Mouse (Mus musculus): ENCODE results near the gene Ccdc51. TPM values are rescaled to one million over a fixed set of nuclear protein-coding genes. Genes with fewer than 3 reads are reported as not detected.

The Ccdc51 gene
- polyA plus RNA-seq, 1 experiment, result 1.6 TPM

DNA sequence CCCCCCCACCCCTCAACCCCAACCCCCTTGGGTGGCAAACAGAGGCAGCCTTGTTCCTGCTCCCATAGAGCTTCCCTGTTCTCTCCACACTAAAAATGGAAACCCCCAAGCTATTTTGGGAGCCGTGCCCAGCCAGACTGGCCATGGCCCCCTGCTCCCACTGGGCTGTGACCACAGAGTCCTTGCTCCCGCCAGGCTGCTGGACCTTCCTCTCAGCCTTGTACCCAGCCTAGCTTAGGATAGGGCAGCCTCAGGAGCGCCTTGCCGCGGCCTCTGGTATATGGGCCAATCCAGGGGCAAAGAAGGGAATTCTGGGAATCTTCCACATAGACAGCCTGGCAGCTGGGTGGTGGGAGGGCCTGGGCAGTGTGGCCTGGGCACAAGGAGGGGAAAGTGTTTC, 15.5 kb downstream of the Ccdc51 start:
- Histone ChIP-seq H3K4me3 (ENCODE audit: control insufficient read depth, low read depth, low read length) (no peak overlapping the region), H3K36me3 (ENCODE audit: control insufficient read depth, insufficient read depth, low read length) (no peaks in the 10 kb centered on the region)

GRCm38 (mm10) chr9:109098366-109098765, 16.1 kb downstream of the Ccdc51 start:
- H3K4me3 ChIP-seq (ENCODE audit: control insufficient read depth, low read depth, low read length), result no peak overlapping the region
- peaks cover 17% of the 10 kb centered on the region for H3K4me1 ChIP-seq (ENCODE audit: control insufficient read depth, insufficient read depth, low read length)
- no peaks in the 10 kb centered on the region for H3K27me3 ChIP-seq (ENCODE audit: control insufficient read depth, insufficient read depth, low read length)
- H3K27ac ChIP-seq (ENCODE audit: control insufficient read depth, insufficient read depth, low read depth, low read length), result no peak overlapping the region
- H3K36me3 ChIP-seq (ENCODE audit: control insufficient read depth, insufficient read depth, low read length), result no peaks in the 10 kb centered on the region
- TF ChIP-seq CTCF (IDR thresholded peaks at IDR 0.05; ENCODE audit: control insufficient read depth, insufficient read depth, insufficient replicate concordance, low read depth, low read length), result no peak
- no peak for TF ChIP-seq POLR2A (IDR thresholded peaks at IDR 0.05; ENCODE audit: control insufficient read depth, low read depth, low read length)

More for the DNA sequence above, 15.5 kb downstream of the Ccdc51 start:
- Histone ChIP-seq H3K27me3 (ENCODE audit: control insufficient read depth, insufficient read depth, low read length) (no peaks in the 10 kb centered on the region), H3K4me1 (ENCODE audit: control insufficient read depth, insufficient read depth, low read length) (peaks cover 17% of the 10 kb centered on the region), H3K27ac (ENCODE audit: control insufficient read depth, insufficient read depth, low read depth, low read length) (no peak overlapping the region)
- TF ChIP-seq CTCF (IDR thresholded peaks at IDR 0.05; ENCODE audit: control insufficient read depth, insufficient read depth, insufficient replicate concordance, low read depth, low read length) (no peak), POLR2A (IDR thresholded peaks at IDR 0.05; ENCODE audit: control insufficient read depth, low read depth, low read length) (no peak)

GRCm38 (mm10) chr9:109098969-109099368, 16.7 kb downstream of the Ccdc51 start:
- no peak overlapping the region for H3K27ac ChIP-seq (ENCODE audit: control insufficient read depth, insufficient read depth, low read depth, low read length)
- no peaks in the 10 kb centered on the region for H3K27me3 ChIP-seq (ENCODE audit: control insufficient read depth, insufficient read depth, low read length)
- TF ChIP-seq POLR2A (IDR thresholded peaks at IDR 0.05; ENCODE audit: control insufficient read depth, low read depth, low read length) (no peak), CTCF (IDR thresholded peaks at IDR 0.05; ENCODE audit: control insufficient read depth, insufficient read depth, insufficient replicate concordance, low read depth, low read length) (no peak)
- H3K4me3 ChIP-seq (ENCODE audit: control insufficient read depth, low read depth, low read length), result no peak overlapping the region
- no peaks in the 10 kb centered on the region for H3K36me3 ChIP-seq (ENCODE audit: control insufficient read depth, insufficient read depth, low read length)
- peaks cover 17% of the 10 kb centered on the region for H3K4me1 ChIP-seq (ENCODE audit: control insufficient read depth, insufficient read depth, low read length)

GRCm38 (mm10) chr9:109100307-109100928, 18.1 kb downstream of the Ccdc51 start:
- H3K36me3 ChIP-seq (ENCODE audit: control insufficient read depth, insufficient read depth, low read length), result no peaks in the 10 kb centered on the region
- H3K27me3 ChIP-seq (ENCODE audit: control insufficient read depth, insufficient read depth, low read length), result no peaks in the 10 kb centered on the region

DNA sequence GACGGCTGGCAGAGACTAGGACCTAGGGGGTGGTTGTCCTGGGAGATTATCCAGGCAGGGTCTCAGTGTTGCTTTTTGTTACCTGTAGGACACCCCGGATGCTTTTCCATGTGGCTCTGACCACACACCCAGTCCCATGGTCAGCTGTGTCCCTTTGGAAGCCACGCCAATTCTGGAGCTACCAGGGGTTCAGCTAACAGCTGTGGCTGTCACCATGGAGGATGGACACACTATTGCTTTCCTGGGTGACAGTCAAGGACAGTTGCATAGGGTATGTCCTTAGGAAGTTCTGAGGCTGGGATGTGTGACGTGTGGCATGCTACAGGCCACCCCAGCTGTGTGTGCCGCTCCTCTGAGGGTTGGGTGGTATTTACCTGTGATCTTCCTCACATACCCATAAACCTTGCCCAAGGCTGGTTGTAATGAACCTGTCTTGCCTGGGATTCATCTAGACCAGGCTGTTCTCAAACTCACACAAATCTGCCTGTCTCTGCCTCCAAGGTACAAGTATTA, 19.7 kb downstream of the Ccdc51 start:
- Histone ChIP-seq H3K36me3 (ENCODE audit: control insufficient read depth, insufficient read depth, low read length) (no peaks in the 10 kb centered on the region), H3K4me1 (ENCODE audit: control insufficient read depth, insufficient read depth, low read length) (no peaks in the 10 kb centered on the region; the same call in 1 of the 2 replicates), H3K27me3 (ENCODE audit: control insufficient read depth, insufficient read depth, low read length) (no peaks in the 10 kb centered on the region), H3K4me3 (ENCODE audit: control insufficient read depth, low read depth, low read length) (no peak overlapping the region), H3K27ac (ENCODE audit: control insufficient read depth, insufficient read depth, low read depth, low read length) (no peak overlapping the region)
- TF ChIP-seq CTCF (IDR thresholded peaks at IDR 0.05; ENCODE audit: control insufficient read depth, insufficient read depth, insufficient replicate concordance, low read depth, low read length), result no peak
- no peak for TF ChIP-seq POLR2A (IDR thresholded peaks at IDR 0.05; ENCODE audit: control insufficient read depth, low read depth, low read length)

More at GRCm38 (mm10) chr9:109100307-109100928, 18.1 kb downstream of the Ccdc51 start:
- TF ChIP-seq POLR2A (IDR thresholded peaks at IDR 0.05; ENCODE audit: control insufficient read depth, low read depth, low read length) (no peak), CTCF (IDR thresholded peaks at IDR 0.05; ENCODE audit: control insufficient read depth, insufficient read depth, insufficient replicate concordance, low read depth, low read length) (no peak)
- H3K4me3 ChIP-seq (ENCODE audit: control insufficient read depth, low read depth, low read length), result no peak overlapping the region
- H3K4me1 ChIP-seq (ENCODE audit: control insufficient read depth, insufficient read depth, low read length), result peaks cover 8% of the 10 kb centered on the region
- H3K27ac ChIP-seq (ENCODE audit: control insufficient read depth, insufficient read depth, low read depth, low read length), result no peak overlapping the region

GRCm38 (mm10) chr9:109102541-109102940, 20.2 kb downstream of the Ccdc51 start:
- Histone ChIP-seq H3K36me3 (ENCODE audit: control insufficient read depth, insufficient read depth, low read length) (no peaks in the 10 kb centered on the region), H3K27me3 (ENCODE audit: control insufficient read depth, insufficient read depth, low read length) (no peaks in the 10 kb centered on the region), H3K4me3 (ENCODE audit: control insufficient read depth, low read depth, low read length) (no peak overlapping the region), H3K27ac (ENCODE audit: control insufficient read depth, insufficient read depth, low read depth, low read length) (no peak overlapping the region), H3K4me1 (ENCODE audit: control insufficient read depth, insufficient read depth, low read length) (no peaks in the 10 kb centered on the region; the same call in 1 of the 2 replicates)
- TF ChIP-seq CTCF (IDR thresholded peaks at IDR 0.05; ENCODE audit: control insufficient read depth, insufficient read depth, insufficient replicate concordance, low read depth, low read length) (no peak), POLR2A (IDR thresholded peaks at IDR 0.05; ENCODE audit: control insufficient read depth, low read depth, low read length) (no peak)

- no peak overlapping the region for H3K4me3 ChIP-seq (ENCODE audit: control insufficient read depth, low read depth, low read length)
- no peaks in the 10 kb centered on the region for H3K4me1 ChIP-seq (ENCODE audit: control insufficient read depth, insufficient read depth, low read length)
- H3K27me3 ChIP-seq (ENCODE audit: control insufficient read depth, insufficient read depth, low read length), result no peaks in the 10 kb centered on the region
- TF ChIP-seq POLR2A (IDR thresholded peaks at IDR 0.05; ENCODE audit: control insufficient read depth, low read depth, low read length) (no peak), CTCF (IDR thresholded peaks at IDR 0.05; ENCODE audit: control insufficient read depth, insufficient read depth, insufficient replicate concordance, low read depth, low read length) (no peak)
- no peak overlapping the region for H3K27ac ChIP-seq (ENCODE audit: control insufficient read depth, insufficient read depth, low read depth, low read length)
- no peaks in the 10 kb centered on the region for H3K36me3 ChIP-seq (ENCODE audit: control insufficient read depth, insufficient read depth, low read length)
Measured at GRCm38 (mm10) chr9:109103250-109103649, 21.0 kb downstream of the Ccdc51 start.
